Mouse (Mus musculus) cerebellum, postnatal 4 days (tissue): Measurements from ENCODE around the gene Tmbim7.

ENCODE experiments used
- DNase-seq, 2 experiments: peaks; one replicate each; pipeline ENCODE4 v3.0.0; 2022; ENCODE audit warnings: low spot score in 2 of 2, mixed read lengths in 1 of 2

Gene Tmbim7

GRCm38 (mm10) chr5:3665225-3665624 lies 14.2 kb downstream of the Tmbim7 start:
- DNase-seq = no peak

- DNase-seq = no peak
These were observed 15.6 kb downstream of the Tmbim7 start for GRCm38 (mm10) chr5:3666585-3666984.

- DNase-seq = no peak
These were observed 19.1 kb downstream of the Tmbim7 start for GRCm38 (mm10) chr5:3669938-3670554.

GRCm38 (mm10) chr5:3688298-3688697 lies 37.3 kb downstream of the Tmbim7 start:
- no peak for DNase-seq

- DNase-seq = no peak
These were observed 40.3 kb downstream of the Tmbim7 start for GRCm38 (mm10) chr5:3691283-3691682.

- DNase-seq = no peak
These were observed 42.0 kb downstream of the Tmbim7 start for GRCm38 (mm10) chr5:3692956-3693355.

- no peak for DNase-seq
These were observed 44.2 kb downstream of the Tmbim7 start for GRCm38 (mm10) chr5:3695191-3695590.

GRCm38 (mm10) chr5:3696031-3696430 lies 45.0 kb downstream of the Tmbim7 start:
- no peak for DNase-seq

- DNase-seq = no peak
These were observed 49.0 kb downstream of the Tmbim7 start for GRCm38 (mm10) chr5:3700025-3700424.

GRCm38 (mm10) chr5:3702180-3702579 lies 51.2 kb downstream of the Tmbim7 start:
- no peak for DNase-seq

- DNase-seq = no peak
These were observed 64.8 kb downstream of the Tmbim7 start for GRCm38 (mm10) chr5:3715800-3716199.

- DNase-seq = no peak
These were observed 68.4 kb downstream of the Tmbim7 start for GRCm38 (mm10) chr5:3719371-3719770.

- no peak for DNase-seq
These were observed 71.9 kb downstream of the Tmbim7 start for GRCm38 (mm10) chr5:3722873-3723272.

- DNase-seq = no peak
These were observed 72.4 kb downstream of the Tmbim7 start for GRCm38 (mm10) chr5:3723415-3723814.

GRCm38 (mm10) chr5:3725491-3725890 lies 74.5 kb downstream of the Tmbim7 start:
- DNase-seq = no peak

GRCm38 (mm10) chr5:3728820-3729219 lies 77.8 kb downstream of the Tmbim7 start:
- no peak for DNase-seq
